Mouse (Mus musculus) lung, adult 2 months (tissue): ENCODE measurements around the gene Nmt1.

ENCODE experiments used
- CTCF ChIP-seq: fragments of 200-500 bp; IDR thresholded peaks from 2 replicates; pipeline ENCODE4 v1.5.1; 2011; ENCODE audit warnings: mild to moderate bottlenecking, low read length, control low read depth; ENCODE audit not compliant: insufficient read depth
- POLR2A ChIP-seq: fragments of 200-500 bp; IDR thresholded peaks from 2 replicates; pipeline ENCODE4 v1.6.1; 2011; ENCODE audit warnings: low read depth, mild to moderate bottlenecking, control low read depth, low read length, borderline replicate concordance; ENCODE audit errors: extremely low read depth

GRCm38 (mm10) chr11:103080323-103081091, 52.5 kb downstream of the Nmt1 start:
- TF ChIP-seq CTCF, result 0 out of 2 replicates have a peak, but pooled peaks have one; percentile 13
- TF ChIP-seq POLR2A, result no peak
